Mouse (Mus musculus) gastrocnemius, postnatal 25 days (tissue): ENCODE measurements around the gene Fbxo17. TPM values are rescaled to one million over a fixed set of nuclear protein-coding genes. Genes with fewer than 3 reads are reported as not detected.
A peak's percentile ranks its signal among the peaks of the same experiment; 100 is the strongest.

Experiments
- DNase-seq: peaks from one replicate; pipeline ENCODE4 v3.0.0; 2022
- total RNA-seq, 2 experiments: library from RNA; stranded (reverse); gene quantifications; 1 replicate in 1 of 2; 2 replicates in 1 of 2; pipeline ENCODE4 v1.2.3; 2021

The Fbxo17 gene
- total RNA-seq, 2 experiments from 2014 or later: 5.7 to 6.0 TPM

DNA sequence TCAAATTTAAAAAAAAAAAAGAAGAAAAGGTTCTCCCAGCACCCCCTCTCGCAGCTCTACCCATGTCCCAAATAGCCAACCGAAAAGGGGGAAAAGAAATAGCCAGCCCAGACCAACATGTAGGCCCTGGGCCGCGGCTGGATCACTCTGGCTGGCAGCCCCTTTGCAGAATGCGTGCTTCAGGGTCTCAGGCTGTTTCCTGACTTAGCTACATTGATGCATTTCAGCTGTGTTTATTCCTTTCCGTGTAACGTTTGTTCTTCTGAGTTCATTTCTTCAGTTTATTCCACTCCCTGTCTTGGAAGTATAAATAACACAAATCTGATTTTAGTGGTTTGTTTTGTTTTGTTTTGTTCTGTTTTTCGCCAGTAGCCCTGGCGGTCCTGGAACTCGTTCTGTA is 1.1 kb downstream of the Fbxo17 start:
- DNase-seq: no peak

DNA sequence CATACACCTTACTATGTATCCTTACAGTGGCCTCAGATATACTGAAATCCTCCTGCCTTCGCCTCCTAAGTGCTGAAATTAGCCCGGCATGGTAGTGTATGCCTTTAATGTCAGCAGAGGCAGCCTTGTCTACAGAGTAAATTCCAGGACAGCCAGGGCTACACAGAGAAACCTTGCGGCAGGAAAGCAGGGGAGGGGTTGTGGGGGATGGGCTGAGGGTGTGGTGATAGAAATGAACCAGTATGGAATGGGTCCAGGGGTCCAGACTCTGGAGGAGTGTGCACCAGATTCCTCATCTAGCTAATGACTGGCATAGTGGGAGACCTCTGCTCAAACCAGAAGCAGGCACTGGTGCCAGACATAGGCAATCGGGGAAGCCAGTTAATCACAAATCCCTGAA is 2.6 kb downstream of the Fbxo17 start:
- no peak for DNase-seq

DNA sequence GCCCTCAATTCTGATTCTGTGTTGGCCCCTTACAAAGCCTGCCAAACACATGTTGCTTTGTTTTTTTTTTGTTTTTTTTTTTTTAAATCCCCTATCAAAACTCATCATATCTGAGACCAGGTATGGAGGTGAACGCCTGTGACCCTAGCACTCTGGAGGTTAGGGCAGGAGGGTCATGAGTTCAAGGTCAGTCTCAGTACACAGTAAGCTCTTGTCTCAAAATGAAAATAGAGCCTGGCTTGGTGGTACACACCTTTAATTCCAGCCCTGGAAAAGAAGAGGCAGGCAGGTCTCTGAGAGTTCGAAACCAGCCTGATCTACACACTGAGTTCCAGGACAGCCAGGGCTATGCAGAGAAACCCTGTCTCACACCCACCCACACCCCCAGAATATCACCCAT is 3.0 kb downstream of the Fbxo17 start:
- DNase-seq: no peak

DNA sequence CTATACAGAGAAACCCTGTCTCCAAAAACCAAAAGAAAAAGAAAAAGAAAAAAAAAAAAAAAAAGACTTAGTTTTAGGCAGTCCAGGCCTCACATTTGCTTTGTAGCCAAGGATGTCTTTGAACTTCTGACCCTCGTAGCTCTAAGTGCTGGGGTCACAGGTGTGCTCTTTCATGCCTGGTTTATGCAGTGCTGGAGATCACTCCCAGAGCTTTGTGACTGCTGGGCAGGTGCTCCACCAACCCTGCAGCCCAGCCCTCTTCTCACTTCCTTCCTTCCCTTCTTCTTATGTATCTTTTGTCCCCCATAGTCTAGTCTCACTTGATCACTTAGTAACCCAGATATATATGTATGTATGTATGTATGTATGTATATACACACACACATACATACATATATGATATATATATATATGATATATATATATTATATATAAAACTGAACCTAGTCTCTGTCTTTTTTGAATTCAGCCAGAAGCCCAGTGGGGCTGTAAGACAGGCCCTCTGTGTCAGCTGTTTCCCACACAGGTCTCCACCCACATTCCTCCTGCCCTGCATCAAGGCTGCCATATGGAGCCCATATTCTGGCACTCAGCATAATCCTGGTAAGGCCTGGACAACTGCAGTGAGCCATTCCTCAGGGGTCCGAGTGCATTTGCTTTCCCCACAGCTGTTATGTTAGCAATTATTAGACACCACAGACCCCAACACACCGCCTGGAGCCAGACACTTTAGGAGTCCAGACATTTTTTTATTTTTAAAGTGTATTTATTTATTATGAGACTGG is 4.3 kb downstream of the Fbxo17 start:
- no peak for DNase-seq

DNA sequence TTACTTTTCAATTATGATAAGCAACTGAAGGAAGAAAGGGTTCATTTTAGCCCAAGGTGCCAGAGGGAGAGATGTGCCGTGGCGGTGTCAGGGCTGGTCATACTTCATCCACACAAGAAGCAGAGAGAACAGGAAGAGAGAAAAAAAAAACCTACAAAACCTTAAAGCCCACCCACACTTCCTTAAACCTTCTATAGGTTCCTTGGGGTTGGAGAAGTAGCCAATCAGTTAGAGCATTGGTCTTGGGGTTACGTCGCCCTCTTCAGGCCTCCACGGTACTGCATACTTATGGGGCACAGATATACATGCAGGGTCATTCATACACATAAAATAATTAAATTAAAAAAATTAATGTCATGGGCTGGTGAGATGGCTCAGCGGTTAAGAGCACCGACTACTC is 5.5 kb downstream of the Fbxo17 start:
- DNase-seq: no peak

DNA sequence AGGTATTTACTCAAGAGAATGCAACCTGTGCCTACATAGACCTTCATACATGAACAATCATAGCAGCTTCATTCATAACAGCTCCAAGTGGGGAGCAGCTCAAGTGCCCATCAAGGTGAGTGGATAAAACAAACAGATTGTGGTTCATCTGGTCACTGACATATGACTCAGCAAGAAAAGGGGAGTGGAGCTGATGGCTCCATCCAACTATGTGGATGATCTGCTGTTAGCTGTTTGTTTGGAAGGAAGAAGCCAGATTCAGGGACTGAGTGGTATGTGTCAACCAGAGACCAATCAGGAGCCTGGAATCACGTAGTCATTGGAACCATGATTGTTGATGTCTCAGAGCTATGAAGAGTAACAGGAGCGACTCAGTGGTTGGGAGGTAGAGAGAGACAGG is 8.0 kb downstream of the Fbxo17 start:
- DNase-seq: no peak

DNA sequence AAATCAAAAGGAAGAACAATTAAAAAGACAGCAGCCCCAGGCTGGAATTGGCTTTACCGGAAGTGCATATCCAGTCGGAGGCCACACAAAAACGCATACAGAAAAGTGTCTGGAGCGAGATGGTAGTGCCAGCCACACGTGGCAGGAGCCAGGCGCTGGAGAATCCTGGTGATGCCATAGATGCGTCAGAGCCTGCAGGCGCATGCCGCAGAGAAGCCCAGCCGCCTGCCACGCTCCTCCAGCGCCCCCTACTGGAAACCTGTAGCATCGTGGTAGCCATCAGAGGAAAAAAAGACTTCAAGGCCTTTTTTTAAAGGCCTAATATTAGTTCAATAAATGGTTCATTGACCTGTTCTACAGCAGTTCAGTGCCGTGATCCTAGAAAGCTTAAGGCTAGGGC is 10.0 kb downstream of the Fbxo17 start:
- DNase-seq: peak; percentile 44

DNA sequence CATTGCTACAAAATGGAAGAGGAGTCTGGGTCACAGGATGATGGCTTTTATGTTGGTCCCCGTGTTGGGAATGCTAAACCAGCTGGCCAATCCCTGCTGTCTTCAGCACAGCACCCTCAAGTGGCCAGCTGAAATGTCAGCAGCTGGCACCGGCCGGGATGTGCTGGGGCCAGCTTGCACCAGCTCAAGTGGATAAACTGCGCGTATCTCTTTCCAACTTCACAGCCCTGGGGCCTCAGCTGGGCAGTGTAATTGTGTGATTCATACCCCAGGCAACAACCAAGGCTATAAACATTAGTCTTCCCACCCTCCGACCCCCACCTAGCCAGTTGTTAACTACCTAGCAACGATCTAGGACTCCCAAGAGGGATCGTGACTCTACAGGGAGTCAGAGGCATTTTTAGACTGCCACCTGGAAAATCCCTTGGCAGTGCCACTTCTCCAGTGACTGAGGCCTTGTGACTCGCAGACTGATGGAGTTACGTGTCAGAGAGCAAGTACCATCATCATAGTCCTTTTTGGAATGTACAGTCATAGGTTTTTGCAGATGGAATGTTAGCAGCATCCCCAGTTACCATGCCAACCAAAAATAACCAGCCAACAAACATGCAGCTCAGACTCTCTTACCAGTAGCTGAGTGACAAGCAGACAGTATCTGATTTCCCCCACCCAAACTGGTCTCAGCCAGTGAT is 11.2 kb downstream of the Fbxo17 start:
- DNase-seq: peak; percentile 37

DNA sequence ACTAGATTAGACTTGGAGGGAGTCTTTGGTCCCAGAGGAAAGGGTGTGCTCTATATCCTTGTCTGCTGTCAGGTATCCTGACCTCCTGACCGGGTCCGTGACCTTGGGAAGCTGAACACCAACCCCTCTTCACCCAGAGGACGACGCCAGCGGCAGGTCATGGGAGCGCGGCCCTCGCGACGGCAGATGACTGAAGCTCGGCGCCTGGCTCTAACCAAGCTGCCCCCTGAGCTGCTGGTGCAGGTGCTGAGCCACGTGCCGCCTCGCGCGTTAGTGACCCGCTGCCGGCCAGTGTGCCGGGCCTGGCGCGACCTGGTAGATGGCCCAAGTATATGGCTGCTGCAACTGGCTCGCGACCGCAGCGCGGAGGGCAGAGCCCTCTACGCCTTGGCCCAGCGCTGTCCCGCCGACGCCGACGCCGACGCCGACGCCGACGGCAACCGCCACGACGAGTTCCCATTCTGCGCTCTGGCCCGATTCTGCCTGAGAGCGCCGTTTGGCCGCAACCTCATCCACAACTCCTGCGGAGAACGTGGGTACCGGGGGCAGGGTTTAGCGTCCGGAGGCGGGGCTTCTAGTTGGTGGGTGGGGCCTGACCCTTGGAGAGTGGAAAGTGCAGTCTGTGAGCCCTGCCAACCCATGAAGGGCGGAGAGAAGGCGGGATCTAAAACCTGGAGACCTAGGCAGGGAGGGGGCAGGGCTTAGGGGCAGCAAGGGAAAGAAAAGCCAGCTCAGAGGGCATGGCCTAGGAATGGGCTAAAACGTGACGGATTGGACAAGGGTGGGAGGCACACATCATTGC is 15.9 kb downstream of the Fbxo17 start:
- DNase-seq: peak; percentile 44

DNA sequence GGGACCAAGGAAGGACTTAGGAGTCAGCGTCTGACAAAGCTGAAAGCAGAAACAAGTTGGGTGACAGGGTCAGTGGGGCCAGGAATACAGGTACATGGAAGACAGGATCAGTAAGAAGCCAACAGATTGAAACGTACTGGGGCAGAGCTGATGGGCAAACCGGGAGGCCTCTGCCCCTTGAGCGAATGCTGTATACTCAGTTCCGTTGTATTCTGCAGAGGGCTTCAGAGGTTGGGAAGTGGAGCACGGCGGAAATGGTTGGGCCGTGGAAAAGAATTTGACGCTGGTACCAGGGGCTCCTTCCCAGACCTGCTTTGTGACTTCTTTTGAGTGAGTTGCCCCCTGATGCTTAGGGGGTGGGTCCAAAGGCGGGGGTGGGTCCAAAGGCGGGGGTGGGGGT is 16.6 kb downstream of the Fbxo17 start:
- DNase-seq: no peak

DNA sequence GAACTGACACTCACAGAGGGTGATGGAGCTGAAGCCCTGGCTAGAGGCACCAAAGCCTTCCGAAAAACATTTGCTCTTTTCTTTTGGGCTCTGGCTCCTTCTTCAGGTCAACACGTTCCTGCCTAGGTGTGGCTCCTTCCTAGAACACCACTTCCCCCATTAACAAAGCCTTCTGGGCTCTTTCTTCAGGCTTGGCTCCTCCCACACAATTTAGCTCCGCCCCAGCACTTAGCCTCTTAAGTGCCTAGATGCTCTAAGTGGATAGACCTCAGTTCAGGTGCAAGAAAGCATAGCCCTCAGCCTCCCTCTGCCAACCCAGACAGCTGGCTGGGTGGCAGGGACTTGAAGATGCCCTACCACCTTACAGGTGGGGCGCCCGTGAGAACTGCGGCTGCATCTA is 19.1 kb downstream of the Fbxo17 start:
- DNase-seq: no peak

DNA sequence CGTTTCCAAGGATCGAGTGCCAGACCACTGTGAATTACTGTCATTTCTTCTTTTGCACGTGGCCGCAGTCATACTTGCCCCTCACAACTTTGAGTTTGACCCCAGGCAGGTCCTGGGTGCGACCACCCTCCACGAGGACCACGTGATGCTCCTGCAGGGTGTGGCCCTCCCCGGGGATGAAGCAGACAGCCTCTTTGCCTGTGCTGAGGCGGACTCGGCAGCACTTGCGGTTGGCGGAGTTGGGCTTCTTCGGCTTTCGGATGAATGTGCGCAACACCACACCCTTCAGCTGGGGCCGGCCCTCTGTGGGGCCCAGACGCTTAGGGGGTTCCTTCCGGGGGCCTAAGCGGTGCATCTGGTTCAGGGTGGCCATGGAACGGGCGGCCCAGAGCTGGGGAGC is 23.2 kb downstream of the Fbxo17 start:
- no peak for DNase-seq

DNA sequence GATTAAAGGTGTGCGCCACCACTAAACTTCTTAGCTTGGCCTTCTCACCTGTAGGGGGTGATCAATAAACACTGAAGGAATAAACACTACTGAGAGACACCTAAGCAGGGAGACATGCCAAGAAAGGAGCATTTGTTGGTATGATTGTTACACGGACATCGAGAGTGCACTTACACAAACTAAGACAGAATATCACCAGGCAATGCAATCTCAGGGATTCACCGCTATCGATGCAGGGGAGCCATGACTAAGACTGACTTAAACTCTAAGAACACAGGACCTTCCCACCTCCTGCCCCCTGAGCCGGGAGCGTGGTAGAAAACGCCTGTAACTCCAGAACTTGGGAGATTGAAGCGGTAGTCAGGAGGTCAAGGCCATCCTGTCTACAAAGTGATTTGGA is 24.3 kb downstream of the Fbxo17 start:
- no peak for DNase-seq

DNA sequence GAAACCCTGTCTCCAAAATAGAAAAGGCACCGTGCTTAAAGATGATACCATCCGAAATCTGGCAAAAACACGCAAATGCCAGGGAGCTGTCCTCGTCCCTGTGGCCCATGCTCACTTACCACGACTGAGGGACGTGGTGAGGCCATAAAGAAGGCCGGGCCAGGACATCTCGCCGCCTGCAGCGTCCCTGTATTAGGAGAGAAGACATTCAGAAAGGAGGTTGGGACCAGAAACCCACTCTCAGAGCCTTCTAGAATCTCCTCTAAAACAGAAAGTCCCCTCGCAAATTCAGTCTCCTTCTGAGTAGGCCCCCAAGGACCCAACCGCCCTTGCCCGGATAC is 24.7 kb downstream of the Fbxo17 start:
- no peak for DNase-seq

DNA sequence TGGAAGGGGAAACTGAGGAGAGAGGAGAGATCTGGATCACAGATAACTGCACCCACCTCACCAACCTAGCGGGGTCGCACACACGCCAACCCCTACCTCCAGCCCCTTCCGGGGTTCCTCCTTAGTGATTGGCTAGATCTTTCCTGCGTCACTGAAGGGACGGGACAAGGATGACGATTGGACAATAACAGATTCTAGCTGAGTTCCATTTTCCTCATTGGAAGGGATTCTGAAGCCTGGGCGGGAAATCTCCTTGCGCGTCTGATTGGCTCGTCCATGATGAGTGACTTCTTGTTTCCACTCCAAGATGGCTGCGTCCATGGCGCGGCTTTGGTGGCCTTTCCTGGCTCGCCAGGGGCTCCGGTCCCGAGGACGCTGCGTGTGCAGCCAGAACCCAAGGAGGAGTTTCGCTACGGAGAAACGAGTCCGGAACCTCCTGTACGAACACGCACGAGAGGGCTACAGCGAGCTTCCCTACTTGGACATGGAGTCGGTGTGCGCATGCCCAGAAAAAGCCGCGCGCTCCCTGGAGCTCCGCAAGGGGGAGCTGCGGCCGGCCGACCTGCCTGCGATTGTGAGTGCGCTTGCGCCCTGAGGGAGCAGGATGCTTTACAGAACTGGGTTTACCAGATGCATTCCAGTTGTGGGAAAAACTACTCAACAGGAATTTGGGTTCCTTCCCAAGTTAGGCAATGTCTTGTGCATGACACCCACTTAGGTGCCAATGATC is 25.3 kb downstream of the Fbxo17 start, which contains the start of the genes Mrps12 and Sars2:
Mrps12 (minus strand) TSS at position 112 of the 730 bp plus-strand sequence.
Sars2 (plus strand) TSS at position 284 of the 730 bp plus-strand sequence.
- peak; percentile 94 for DNase-seq

DNA sequence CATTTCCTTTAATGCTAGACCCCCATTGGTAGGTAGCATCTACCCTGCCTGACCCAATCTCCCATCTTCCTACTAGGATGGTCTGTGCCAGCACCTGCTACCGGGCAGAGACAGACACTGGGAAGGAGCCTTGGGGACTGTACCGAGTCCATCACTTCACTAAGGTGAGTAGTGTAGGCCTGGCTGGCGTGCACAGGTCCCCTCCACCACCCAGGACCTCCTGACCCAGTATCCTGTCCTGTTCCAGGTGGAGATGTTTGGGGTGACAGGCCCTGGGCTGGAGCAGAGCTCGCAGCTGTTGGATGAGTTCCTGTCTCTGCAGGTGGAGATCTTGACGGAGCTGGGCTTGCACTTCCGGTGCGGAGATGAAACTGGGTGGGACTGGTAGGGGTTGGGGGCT is 33.3 kb downstream of the Fbxo17 start:
- no peak for DNase-seq

DNA sequence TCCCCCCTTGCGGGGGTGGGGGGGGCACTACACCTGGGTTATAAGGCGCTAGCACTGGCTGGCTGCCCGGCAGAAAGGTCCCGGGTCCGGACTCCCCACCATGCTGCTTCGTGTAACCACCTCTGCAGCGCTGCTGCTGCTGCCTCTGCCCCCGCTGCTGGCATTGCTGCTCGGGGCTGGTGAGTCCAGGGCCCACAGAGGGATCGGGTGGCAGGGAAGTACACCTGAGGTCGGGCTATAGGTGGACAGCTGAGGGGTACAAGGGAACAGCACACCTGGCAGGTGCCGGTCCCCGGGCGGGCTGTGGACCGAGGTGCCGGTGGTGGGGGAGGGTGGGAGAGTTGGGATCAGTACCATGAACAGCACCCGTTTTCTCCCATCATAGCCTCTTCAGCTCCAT is 39.5 kb downstream of the Fbxo17 start, which contains the start of gene Ccer2:
Ccer2 (plus strand) TSS at position 96 of the 400 bp plus-strand sequence.
- no peak for DNase-seq

DNA sequence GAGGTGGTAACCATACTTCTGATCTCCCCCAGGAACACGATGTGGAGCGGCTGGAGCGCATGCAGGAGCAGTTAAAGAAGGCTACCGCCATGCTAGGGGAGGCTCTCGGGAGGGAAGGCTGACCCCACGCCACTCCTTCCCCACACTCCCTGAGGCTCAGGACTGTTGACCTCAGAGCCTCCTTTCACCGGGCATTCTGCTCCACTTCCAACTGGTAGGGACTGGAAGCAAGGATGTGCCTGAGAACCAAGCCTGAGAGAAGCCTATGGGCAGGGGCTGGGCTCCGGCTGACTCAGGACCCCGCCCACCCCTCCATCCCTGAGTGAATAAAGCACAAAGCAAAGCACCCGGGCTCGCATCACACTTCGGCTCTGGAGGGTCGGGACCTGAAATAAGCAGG is 42.0 kb downstream of the Fbxo17 start:
- DNase-seq: no peak

DNA sequence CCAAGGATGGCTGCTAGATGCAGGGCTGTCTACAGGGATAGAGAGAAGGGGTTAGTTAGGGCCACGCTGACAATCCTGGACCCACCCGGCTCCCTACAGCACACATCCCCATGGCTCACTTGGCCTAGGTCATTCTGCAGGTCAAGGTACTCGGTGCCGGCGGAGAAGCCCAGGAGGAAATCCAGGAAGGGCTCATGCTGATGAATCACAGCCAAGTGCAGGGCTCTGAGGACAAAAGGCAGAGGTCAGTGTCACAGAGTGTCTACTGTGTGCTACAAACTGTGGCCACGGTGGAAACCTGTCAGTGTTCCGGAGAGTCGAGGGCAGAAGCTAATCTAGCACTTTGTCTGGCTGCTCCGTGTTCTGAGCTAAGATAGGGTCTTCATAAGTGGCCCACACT is 45.3 kb downstream of the Fbxo17 start:
- DNase-seq: no peak

DNA sequence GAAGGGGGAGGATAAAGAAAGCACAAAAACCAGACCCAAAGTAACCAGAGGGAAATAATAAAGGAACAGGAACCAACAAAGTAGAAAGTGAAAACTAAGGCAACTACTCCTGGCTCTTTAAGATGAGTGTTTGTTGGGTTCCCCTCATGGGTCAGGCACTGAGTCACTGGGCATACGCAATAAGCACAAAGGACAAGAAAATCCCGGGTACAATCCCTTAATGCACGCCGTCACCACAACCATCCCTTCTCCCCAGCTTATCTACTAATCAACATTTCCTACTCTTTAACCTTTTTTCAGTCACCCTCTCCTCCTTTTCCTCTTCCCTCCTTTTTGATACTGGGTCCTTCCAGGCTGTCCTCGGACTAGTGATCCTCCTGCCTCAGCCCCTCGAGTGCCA is 48.6 kb downstream of the Fbxo17 start:
- DNase-seq: no peak

DNA sequence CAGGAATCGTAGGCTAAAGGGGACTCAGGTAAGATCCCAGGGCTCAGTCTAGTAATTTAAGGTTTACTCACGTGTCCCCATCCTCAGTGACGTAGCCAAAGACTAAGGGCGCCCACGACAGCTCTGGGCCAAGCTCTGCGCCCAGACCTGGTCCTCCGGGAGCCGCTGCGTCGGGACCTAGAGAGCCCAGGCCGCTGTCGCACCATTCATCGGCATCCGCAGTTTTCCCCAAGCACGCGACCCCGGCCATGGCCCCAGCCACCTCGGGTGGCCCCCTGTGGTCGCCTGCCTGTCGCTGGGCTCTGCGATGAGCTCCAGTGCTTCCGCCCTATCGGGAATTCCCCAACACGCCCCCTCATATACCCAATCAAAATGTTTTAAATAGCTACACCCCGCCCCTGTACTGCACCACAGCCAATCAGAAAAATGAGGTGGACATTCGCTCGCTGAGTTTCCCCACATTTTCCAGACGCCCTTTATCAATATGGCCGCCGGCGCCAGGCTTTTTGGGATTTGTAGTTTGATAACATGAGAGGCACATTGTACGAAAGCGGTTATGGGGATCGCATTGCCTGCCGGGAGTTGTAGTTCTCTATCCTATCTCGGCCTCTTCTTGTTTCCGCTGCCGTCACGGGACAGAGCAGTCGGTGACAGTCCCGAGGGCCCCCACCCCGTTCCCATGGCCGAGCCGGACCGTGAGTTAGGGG is 49.7 kb downstream of the Fbxo17 start, which contains the start of gene Sirt2:
Sirt2 (plus strand) TSS at position 563 of the 707 bp plus-strand sequence.
- peak; percentile 97 for DNase-seq
